Mouse (Mus musculus): ENCODE data around the gene D17H6S53E. TPM values are rescaled to one million over a fixed set of nuclear protein-coding genes. Genes with fewer than 3 reads are reported as not detected.

The D17H6S53E gene
- polyA plus RNA-seq, 1 experiment from 2014 or later, result 8.3 TPM

DNA sequence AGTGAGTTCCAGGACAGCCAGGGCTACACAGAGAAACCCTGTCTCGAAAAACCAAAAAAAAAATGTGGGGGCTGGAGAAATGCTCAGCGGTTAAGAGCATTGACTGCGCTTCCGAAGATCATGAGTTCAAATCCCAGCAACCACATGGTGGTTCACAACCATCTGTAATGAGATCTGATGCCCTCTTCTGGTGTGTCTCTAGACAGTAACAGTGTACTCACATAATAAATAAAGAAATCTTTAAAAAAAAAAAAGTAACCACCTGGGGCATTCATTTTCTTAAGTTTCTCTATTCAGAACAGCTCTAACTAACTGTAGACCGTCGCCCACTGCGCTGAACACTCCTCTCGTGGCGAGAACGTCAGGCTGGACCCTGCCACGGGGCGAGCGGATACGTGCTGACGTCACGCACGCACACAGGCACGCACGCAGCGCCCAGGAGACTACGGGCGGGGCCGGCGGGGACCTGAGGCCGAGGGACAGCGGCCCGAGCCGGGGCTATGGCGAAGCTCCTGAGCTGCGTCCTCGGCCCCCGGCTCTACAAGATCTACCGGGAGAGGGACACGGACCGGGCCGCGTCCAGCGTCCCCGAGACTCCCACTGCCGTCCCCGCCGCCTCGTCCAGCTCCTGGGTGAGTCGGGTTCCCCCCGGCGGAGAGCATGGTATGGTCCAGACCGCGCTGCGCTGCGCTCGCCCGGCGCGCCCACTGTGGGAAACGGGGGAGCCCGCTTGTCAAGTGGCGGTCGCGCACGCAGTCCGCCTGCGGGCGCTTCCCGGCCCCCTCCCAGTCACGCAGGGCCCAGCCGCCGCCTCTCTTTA lies 37.1 kb upstream of the D17H6S53E start, which contains the start of gene Abhd16a:
Abhd16a (plus strand) TSS at position 439 of the 820 bp plus-strand sequence.
- H3K9me3 ChIP-seq, result no peaks in the 10 kb centered on the region
- H3K4me2 ChIP-seq, result peak within 1 kb of the TSS; percentile 67
- peak within 1 kb of the TSS; percentile 94 for H3K9ac ChIP-seq
- 3% methylated on average over 66 of the region's 67 CpGs for whole genome bisulfite sequencing
- H3K36me3 ChIP-seq (replicated peaks), result no peaks in the 10 kb centered on the region; the same call in 1 of the 2 replicates
- peak within 1 kb of the TSS; percentile 73 for H3K4me3 ChIP-seq
- no peaks in the 10 kb centered on the region for H3K27me3 ChIP-seq (replicated peaks)
- peak within 1 kb of the TSS; percentile 100 for H3K27ac ChIP-seq
- peak; percentile 99 for ATAC-seq (replicated peaks)
- peaks cover 15% of the 10 kb centered on the region for H3K4me1 ChIP-seq

DNA sequence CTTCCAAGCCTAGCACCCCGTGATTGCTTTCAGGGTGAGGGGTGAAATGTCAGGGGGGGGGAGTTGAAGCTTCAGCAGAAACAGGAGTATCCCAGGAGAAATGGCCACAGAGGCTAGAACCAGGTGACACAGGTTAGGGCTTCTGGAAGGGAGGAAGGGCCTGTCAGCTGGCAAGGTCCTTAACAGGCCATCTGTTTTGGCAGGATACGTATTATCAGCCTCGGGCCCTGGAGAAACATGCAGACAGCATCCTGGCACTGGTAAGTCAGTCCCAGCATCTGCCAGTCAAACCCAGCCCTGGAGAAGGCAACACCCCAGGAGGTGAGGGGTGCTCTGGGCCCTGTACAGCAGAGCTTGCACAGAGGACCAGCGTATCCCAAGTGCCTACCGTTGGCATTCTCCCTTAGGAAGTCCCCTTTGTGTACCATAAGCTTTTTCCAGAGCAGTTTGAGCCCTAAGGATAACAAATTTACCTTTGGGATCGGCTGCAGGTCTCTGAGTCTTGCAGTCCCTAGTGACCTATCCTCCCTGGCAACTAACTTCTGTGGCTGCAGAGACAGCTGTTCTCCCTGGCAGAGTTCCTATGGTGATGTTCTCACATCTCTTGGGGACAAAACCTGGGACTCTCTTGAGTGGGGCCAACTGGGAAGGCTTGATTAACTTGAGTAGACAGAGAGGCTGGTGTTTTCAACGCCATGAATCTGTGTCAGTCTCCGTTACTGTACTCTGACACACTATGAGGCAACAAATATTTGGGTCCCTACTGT lies 35.8 kb upstream of the D17H6S53E start:
- H3K4me2 ChIP-seq, result peak overlapping the region; percentile 67
- no peak for ATAC-seq (replicated peaks)
- H3K27ac ChIP-seq, result peak overlapping the region; percentile 100; the same call in 1 of the 2 replicates
- H3K4me1 ChIP-seq, result peaks cover 15% of the 10 kb centered on the region
- peak overlapping the region; percentile 73 for H3K4me3 ChIP-seq
- 67% methylated on average over 8 of the region's 8 CpGs for WGBS
- no peaks in the 10 kb centered on the region for H3K27me3 ChIP-seq (replicated peaks)
- H3K9me3 ChIP-seq, result no peaks in the 10 kb centered on the region
- H3K9ac ChIP-seq, result peak overlapping the region; percentile 94
- peaks cover 4% of the 10 kb centered on the region for H3K36me3 ChIP-seq (replicated peaks)

DNA sequence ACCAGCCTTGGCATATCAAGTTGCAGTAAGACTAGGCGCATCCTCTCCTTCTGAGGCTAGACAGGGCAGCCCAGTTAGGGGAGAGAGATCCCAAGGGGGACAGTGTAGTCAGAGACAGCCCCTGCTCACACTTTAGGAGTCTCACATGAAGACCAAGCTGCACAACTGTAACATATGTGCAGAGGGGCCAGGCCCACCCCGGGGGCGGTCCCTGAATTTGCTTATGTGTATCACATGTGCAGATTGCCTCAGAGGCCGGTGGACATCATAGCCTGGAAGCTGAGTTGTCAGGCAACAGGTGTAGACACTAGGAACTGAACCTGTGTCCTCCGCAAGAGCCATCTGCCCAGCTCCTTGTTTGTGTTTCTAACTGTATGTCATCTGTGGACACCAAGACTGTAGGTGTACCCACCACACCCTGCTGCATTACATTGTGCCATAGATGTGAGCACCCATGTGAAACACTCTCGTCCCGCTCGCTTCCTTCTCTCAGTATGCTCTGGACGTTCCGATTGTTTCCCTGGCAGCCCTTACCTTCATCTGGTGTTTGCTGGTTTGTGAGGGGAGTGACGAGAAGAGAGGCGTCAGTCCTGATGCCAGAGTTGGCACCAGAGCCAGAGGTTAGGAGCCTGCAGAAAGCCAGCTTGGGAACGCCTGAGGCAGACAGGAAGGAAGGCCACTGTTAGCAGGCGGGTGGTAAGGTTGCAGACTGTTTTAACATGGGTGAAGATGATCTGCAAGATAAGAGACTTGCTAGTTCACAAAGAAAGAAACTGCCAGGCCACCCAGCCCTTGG lies 33.6 kb upstream of the D17H6S53E start:
- Histone ChIP-seq H3K4me3 (no peak overlapping the region), H3K27me3 (replicated peaks) (no peaks in the 10 kb centered on the region), H3K36me3 (replicated peaks) (peaks cover 16% of the 10 kb centered on the region), H3K27ac (no peak overlapping the region), H3K4me1 (peaks cover 15% of the 10 kb centered on the region), H3K9ac (no peak overlapping the region), H3K4me2 (no peak overlapping the region), H3K9me3 (no peaks in the 10 kb centered on the region)
- 91% methylated on average over 14 of the region's 14 CpGs for WGBS
- no peak for ATAC-seq (replicated peaks)

DNA sequence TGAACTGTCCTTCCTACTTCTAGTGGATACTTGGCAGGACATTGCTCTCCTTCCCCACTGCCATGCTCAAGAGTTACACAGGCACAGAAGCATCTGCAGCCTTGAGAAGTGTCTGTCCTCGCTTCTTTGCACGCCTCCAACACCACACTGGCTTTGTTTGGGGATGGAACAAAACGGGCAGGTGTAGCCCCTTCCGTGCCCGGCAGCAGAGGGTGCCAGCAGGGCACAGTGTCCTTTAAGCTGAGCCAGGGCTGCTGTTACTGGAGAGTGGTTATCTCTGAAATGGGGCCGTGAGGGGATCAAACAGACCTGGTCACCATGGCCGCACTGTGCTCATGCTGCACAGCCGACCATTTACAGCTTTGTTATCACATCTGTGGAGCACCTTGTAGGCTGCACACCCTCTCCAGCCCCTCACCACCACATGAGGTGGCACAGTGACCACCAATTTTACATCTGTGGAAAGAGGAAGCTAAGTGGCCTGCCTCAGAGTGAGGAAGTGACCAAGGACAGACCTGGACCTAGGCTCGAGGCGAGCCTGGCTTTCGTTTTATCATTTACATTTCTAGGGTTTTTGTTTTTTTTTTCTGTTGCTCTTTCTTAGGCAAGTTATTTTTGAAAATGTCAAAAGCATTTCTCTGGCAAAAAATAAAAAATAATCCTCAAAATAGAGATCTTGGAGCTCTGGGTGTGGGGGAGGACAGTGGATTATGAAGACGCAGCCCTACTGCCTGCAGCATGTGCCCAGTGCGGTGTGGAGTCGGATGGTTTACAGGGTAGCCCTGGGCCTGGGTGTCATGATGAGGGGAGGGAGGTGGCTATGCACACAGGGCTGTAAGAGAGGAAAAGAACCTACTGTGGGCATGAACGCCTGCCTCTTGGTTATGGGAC lies 31.5 kb upstream of the D17H6S53E start:
- Histone ChIP-seq H3K4me3 (no peak overlapping the region), H3K4me1 (peaks cover 14% of the 10 kb centered on the region), H3K9me3 (no peaks in the 10 kb centered on the region), H3K36me3 (replicated peaks) (peaks cover 21% of the 10 kb centered on the region), H3K27ac (no peak overlapping the region), H3K4me2 (no peak overlapping the region), H3K27me3 (replicated peaks) (no peaks in the 10 kb centered on the region), H3K9ac (no peak overlapping the region)
- WGBS, result 94% methylated on average over 15 of the region's 15 CpGs
- no peak for ATAC-seq (replicated peaks)

DNA sequence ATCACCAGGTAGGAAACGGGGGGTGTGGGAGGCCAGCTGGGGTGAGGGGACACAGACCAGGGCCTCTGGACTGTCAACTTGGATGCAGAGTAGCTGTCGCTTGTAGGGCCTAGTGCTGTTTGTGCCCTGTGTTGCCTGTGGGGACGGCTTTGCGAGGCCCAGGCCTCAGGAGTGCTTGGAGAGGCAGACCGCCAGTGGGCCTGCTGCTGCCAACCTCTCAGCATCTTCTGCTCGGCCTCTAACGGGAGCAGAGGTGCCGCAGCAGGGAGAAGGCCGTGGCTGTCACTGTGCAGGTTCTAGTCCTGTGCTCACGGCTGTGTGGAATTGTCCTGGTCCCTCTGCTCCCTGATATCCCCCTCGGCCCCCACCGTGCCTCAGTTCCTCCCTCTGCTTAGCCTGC lies 29.6 kb upstream of the D17H6S53E start:
- Histone ChIP-seq H3K9ac (no peak overlapping the region), H3K27ac (no peak overlapping the region), H3K4me1 (no peaks in the 10 kb centered on the region), H3K27me3 (replicated peaks) (no peaks in the 10 kb centered on the region), H3K4me3 (no peak overlapping the region), H3K36me3 (replicated peaks) (peaks cover 33% of the 10 kb centered on the region), H3K9me3 (no peaks in the 10 kb centered on the region), H3K4me2 (no peak overlapping the region)
- WGBS, result 78% methylated on average over 12 of the region's 12 CpGs
- no peak for ATAC-seq (replicated peaks)

- ATAC-seq (replicated peaks), result no peak
- no peak overlapping the region for H3K4me3 ChIP-seq
- no peaks in the 10 kb centered on the region for H3K4me1 ChIP-seq
- no peaks in the 10 kb centered on the region for H3K9me3 ChIP-seq
- H3K4me2 ChIP-seq, result no peak overlapping the region
- 70% methylated on average over 12 of the region's 12 CpGs for WGBS
- H3K27me3 ChIP-seq (replicated peaks), result no peaks in the 10 kb centered on the region
- H3K36me3 ChIP-seq (replicated peaks), result peaks cover 39% of the 10 kb centered on the region
- H3K27ac ChIP-seq, result no peak overlapping the region
- no peak overlapping the region for H3K9ac ChIP-seq
Measured at GRCm38 (mm10) chr17:35097164-35097655, 29.0 kb upstream of the D17H6S53E start.

GRCm38 (mm10) chr17:35100196-35100765 lies 25.9 kb upstream of the D17H6S53E start:
- WGBS, result 76% methylated on average over 10 of the region's 10 CpGs
- ATAC-seq (replicated peaks), result no peak
- H3K27me3 ChIP-seq (replicated peaks), result no peaks in the 10 kb centered on the region
- no peaks in the 10 kb centered on the region for H3K4me1 ChIP-seq
- peaks cover 50% of the 10 kb centered on the region for H3K36me3 ChIP-seq (replicated peaks)
- no peak overlapping the region for H3K9ac ChIP-seq
- H3K4me2 ChIP-seq, result no peak overlapping the region
- no peak overlapping the region for H3K27ac ChIP-seq
- H3K9me3 ChIP-seq, result no peaks in the 10 kb centered on the region
- H3K4me3 ChIP-seq, result no peak overlapping the region

DNA sequence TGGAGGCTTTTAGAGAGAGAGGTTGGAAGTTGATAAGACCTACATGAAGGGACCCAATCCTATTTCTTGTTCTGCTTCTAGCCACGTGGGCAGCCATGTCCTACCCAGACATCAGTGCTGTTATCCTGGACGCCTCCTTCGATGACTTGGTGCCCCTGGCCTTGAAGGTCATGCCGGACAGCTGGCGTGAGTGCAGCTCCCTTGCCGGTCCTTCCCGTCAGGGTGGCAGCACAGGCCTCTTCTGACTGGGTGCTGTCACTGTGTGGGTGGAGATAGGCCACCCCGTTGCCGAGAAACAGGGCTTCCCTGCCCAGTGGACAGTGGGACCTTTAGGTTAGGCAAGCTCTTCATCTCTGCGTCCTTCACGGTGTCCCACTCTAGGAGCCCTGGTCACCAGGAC lies 25.0 kb upstream of the D17H6S53E start:
- ATAC-seq (replicated peaks), result no peak
- H3K27me3 ChIP-seq (replicated peaks), result no peaks in the 10 kb centered on the region
- no peaks in the 10 kb centered on the region for H3K9me3 ChIP-seq
- no peak overlapping the region for H3K4me3 ChIP-seq
- peaks cover 6% of the 10 kb centered on the region; the same call in 1 of the 2 replicates for H3K4me1 ChIP-seq
- WGBS, result 90% methylated on average over 11 of the region's 11 CpGs
- H3K9ac ChIP-seq, result no peak overlapping the region
- H3K36me3 ChIP-seq (replicated peaks), result peaks cover 50% of the 10 kb centered on the region
- no peak overlapping the region for H3K4me2 ChIP-seq
- no peak overlapping the region for H3K27ac ChIP-seq

DNA sequence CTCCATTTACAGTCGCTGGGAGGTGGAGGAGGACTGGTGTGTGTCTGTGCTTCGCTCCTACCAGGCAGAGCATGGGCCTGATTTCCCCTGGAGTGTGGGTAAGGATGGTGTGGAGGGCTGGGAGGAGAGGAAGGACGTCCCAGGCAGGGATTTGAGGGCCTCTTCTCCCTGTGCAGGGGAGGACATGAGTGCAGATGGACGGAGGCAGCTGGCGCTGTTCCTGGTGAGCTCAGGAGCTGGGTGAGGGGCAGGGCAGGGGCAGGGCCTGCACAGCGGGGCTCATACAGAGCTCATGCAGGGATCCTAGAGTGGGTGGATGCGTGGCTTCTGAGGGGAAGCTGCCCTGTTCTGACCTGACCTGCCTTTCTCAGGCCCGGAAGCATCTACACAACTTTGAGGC lies 23.9 kb upstream of the D17H6S53E start:
- Histone ChIP-seq H3K4me1 (peaks cover 6% of the 10 kb centered on the region; the same call in 1 of the 2 replicates), H3K9me3 (no peaks in the 10 kb centered on the region), H3K9ac (no peak overlapping the region), H3K36me3 (replicated peaks) (peaks cover 39% of the 10 kb centered on the region; the same call in 1 of the 2 replicates), H3K27ac (no peak overlapping the region), H3K27me3 (replicated peaks) (no peaks in the 10 kb centered on the region), H3K4me2 (no peak overlapping the region), H3K4me3 (no peak overlapping the region)
- 68% methylated on average over 8 of the region's 8 CpGs for WGBS
- ATAC-seq (replicated peaks), result no peak

DNA sequence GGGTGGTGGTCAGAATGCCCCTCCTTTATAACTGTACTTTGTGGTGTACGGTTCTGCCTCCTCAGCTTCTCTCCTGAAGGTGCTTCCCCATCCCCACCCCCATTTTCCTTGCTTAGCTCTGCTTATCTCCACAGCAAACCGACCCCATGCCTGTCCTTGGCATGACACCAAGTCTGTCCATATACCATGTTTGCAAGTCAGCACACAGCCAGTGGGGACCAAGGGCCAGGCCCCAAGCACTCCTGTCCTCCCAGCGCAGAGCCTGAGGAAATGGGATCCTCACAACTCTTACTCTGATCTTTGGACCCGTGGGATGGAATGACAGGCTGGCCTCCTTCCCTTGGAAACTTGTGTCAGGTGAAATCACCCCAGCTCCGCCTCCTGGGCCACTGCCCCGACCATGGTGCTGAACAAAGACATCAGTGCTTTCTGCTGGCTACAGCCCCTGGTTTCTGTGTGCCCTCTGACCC lies 22.9 kb upstream of the D17H6S53E start:
- Histone ChIP-seq H3K36me3 (replicated peaks) (peaks cover 38% of the 10 kb centered on the region; the same call in 1 of the 2 replicates), H3K9me3 (no peaks in the 10 kb centered on the region), H3K27ac (no peak overlapping the region), H3K27me3 (replicated peaks) (no peaks in the 10 kb centered on the region), H3K4me2 (no peak overlapping the region), H3K4me1 (peaks cover 6% of the 10 kb centered on the region; the same call in 1 of the 2 replicates), H3K9ac (no peak overlapping the region), H3K4me3 (no peak overlapping the region)
- no peak for ATAC-seq (replicated peaks)
- WGBS, result 71% methylated on average over 6 of the region's 6 CpGs

- Histone ChIP-seq H3K27me3 (replicated peaks) (no peaks in the 10 kb centered on the region), H3K9me3 (no peaks in the 10 kb centered on the region), H3K27ac (no peak overlapping the region), H3K9ac (no peak overlapping the region), H3K4me3 (no peak overlapping the region), H3K36me3 (replicated peaks) (peaks cover 33% of the 10 kb centered on the region; the same call in 1 of the 2 replicates), H3K4me1 (peaks cover 6% of the 10 kb centered on the region; the same call in 1 of the 2 replicates), H3K4me2 (no peak overlapping the region)
- ATAC-seq (replicated peaks), result no peak
- WGBS, result 94% methylated on average over 7 of the region's 7 CpGs
Measured at GRCm38 (mm10) chr17:35104079-35104478, 22.1 kb upstream of the D17H6S53E start.

All from midbrain, embryonic 15.5 days (tissue).